Mouse (Mus musculus) testis, adult 2 months (tissue): ENCODE measurements around the gene Bsg.

ENCODE experiments used
- CTCF ChIP-seq: fragments of 200-500 bp; IDR thresholded peaks from 2 replicates; pipeline ENCODE4 v1.5.1; 2012; ENCODE audit warnings: low read depth, mild to moderate bottlenecking, inconsistent platforms, low read length, moderate library complexity; ENCODE audit not compliant: control insufficient read depth, insufficient read depth, insufficient replicate concordance
- POLR2A ChIP-seq: fragments of 200-500 bp; IDR thresholded peaks from 2 replicates; pipeline ENCODE4 v1.6.1; 2012; ENCODE audit warnings: low read depth, mild to moderate bottlenecking, inconsistent platforms, low read length, moderate library complexity; ENCODE audit not compliant: control insufficient read depth

GRCm38 (mm10) chr10:79668076-79668475 is 36.2 kb upstream of the Bsg start:
- TF ChIP-seq POLR2A (no peak), CTCF (no peak)
